Mouse (Mus musculus): ENCODE measurements around the gene Gm20671.

DNA sequence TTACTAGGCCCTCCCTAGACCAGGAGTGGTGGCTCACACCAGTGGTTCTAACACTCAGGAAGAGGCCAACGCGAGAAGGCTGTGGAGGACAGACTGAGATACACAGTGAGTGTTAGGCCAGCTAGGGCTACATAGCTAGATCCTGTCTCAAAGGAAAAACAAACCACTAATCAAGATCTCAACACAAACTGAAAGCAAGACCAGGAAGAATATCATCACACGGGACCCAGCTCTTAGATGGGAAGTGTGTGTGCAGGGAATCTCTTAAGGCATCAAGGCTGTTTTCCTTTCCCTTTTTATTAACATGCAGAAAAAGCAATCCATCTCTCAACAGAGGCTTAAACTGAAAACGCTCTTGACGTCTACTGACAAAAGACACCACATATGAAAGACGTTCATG is 25.1 kb upstream of the Gm20671 start:
- TF ChIP-seq CTCF (IDR thresholded peaks at IDR 0.05) (no peak), EP300 (IDR thresholded peaks at IDR 0.05) (no peak)

Data from lung, postnatal 0 days (tissue).